In genomic region chr2:132607141-132608093, GRCm38 (mm10) we compare ENCODE assay signal across 9 mouse cellular contexts. TPM values are rescaled to one million over a fixed set of nuclear protein-coding genes. Genes with fewer than 3 reads are reported as not detected.
DNase-seq lines count a peak whose midpoint lies in the region; ATAC-seq and TF ChIP-seq lines count a peak whose summit lies in the region.
"Had no signal": no experiment of that assay in that cellular context is flagged by ENCODE, and none has a peak within 500 bp of the region (broad histone marks: within the 10 kb centered on the region; RNA-seq: fewer than 3 reads in every experiment).

No protein-coding gene starts in this region.

- 0 out of 4 replicates have a peak, but pooled peaks of 1 of the 2 experiments have one; percentile 1 for TF ChIP-seq CTCF in CH12.LX (conservative IDR thresholded peaks at IDR 0.05 in 1 of 2, IDR thresholded peaks at IDR 0.05 in 1 of 2; ENCODE audit: low read depth in 2 of 2, low read length in 2 of 2)

- H3K36me3 ChIP-seq in forebrain, embryonic 13.5 days (ENCODE audit: poor library complexity, severe bottlenecking): no peaks in the 10 kb centered on the region
- no peaks in the 10 kb centered on the region for H3K36me3 ChIP-seq in forebrain, embryonic 12.5 days (replicated peaks)
- H3K36me3 ChIP-seq in CH12.LX (replicated peaks in 1 of 2; ENCODE audit: control insufficient read depth in 1 of 2, insufficient read depth in 1 of 2, low read length in 1 of 2): no peaks in the 10 kb centered on the region
- no peaks in the 10 kb centered on the region for H3K36me3 ChIP-seq in forebrain, embryonic 16.5 days (ENCODE audit: control insufficient read depth, insufficient read depth)
- no peaks in the 10 kb centered on the region for H3K36me3 ChIP-seq in hindbrain, embryonic 16.5 days (ENCODE audit: control insufficient read depth, insufficient read depth, low read length)
- H3K36me3 ChIP-seq: limb, embryonic 13.5 days had no signal

- no peak overlapping the region for H3K4me3 ChIP-seq in forebrain, embryonic 13.5 days
- H3K4me3 ChIP-seq in forebrain, embryonic 12.5 days (replicated peaks): no peak overlapping the region
- H3K4me3 ChIP-seq in CH12.LX (replicated peaks in 1 of 3; ENCODE audit: low read depth in 2 of 3, low read length in 2 of 3, poor library complexity in 1 of 3): peak overlapping the region in 1 of 3 experiments; percentile 19
- no peak overlapping the region for H3K4me3 ChIP-seq in forebrain, embryonic 16.5 days (replicated peaks; ENCODE audit: low read length)
- no peak overlapping the region for H3K4me3 ChIP-seq in hindbrain, embryonic 16.5 days (ENCODE audit: low read length)
- H3K4me3 ChIP-seq: limb, embryonic 13.5 days had no signal

- ATAC-seq in forebrain, embryonic 13.5 days: peak; percentile 27; the same call in 1 of the 2 replicates
- ATAC-seq in forebrain, embryonic 12.5 days (ENCODE audit: low FRiP score): no peak
- ATAC-seq in forebrain, embryonic 16.5 days: peak; percentile 75
- ATAC-seq in hindbrain, embryonic 16.5 days: peak; percentile 82

- in situ Hi-C loops in CH12.LX (cut with MboI; ENCODE audit: low pct_ligation_motif_present, low pct_unique_long_range_greater_than_20kb, low sequenced_read_pairs): loop anchor here (5.0 kb wide), 1 partner anchor 75 kb away; no protein-coding TSS in a partner anchor

- H3K4me2 ChIP-seq in forebrain, embryonic 13.5 days: no peak overlapping the region
- H3K4me2 ChIP-seq in forebrain, embryonic 12.5 days: no peak overlapping the region
- peak overlapping the region; percentile 86 for H3K4me2 ChIP-seq in CH12.LX (ENCODE audit: insufficient read depth, low read depth, poor library complexity, severe bottlenecking)
- H3K4me2 ChIP-seq in forebrain, embryonic 16.5 days (ENCODE audit: low read length): no peak overlapping the region
- peak overlapping the region; percentile 13; the same call in 1 of the 2 replicates for H3K4me2 ChIP-seq in hindbrain, embryonic 16.5 days (ENCODE audit: low read length)
- H3K4me2 ChIP-seq: limb, embryonic 13.5 days had no signal

- TF ChIP-seq POLR2A in CH12.LX (IDR thresholded peaks at IDR 0.05; ENCODE audit: low read depth, low read length): peak; percentile 65

- H3K4me1 ChIP-seq in forebrain, embryonic 13.5 days: peaks cover 4% of the 10 kb centered on the region; the same call in 1 of the 2 replicates
- H3K4me1 ChIP-seq in forebrain, embryonic 12.5 days: peaks cover 4% of the 10 kb centered on the region; the same call in 1 of the 2 replicates
- H3K4me1 ChIP-seq in CH12.LX (ENCODE audit: control insufficient read depth in 1 of 2, insufficient read depth in 2 of 2): peaks cover 19 to 60% of the 10 kb centered on the region in 2 experiments
- peaks cover 3% of the 10 kb centered on the region; the same call in 1 of the 2 replicates for H3K4me1 ChIP-seq in forebrain, embryonic 16.5 days (replicated peaks; ENCODE audit: control insufficient read depth, insufficient read depth, low read length)
- H3K4me1 ChIP-seq in hindbrain, embryonic 16.5 days (ENCODE audit: control insufficient read depth, insufficient read depth, low read depth, low read length): peaks cover 9% of the 10 kb centered on the region

- TF ChIP-seq RAD21 in CH12.LX (IDR thresholded peaks at IDR 0.05; ENCODE audit: low read depth, low read length): peak; percentile 9

- 41% methylated on average over 10 of the region's 10 CpGs for WGBS in forebrain, embryonic 13.5 days
- 54% methylated on average over 10 of the region's 10 CpGs for WGBS in forebrain, embryonic 12.5 days
- WGBS in forebrain, embryonic 16.5 days: 31% methylated on average over 10 of the region's 10 CpGs
- WGBS in hindbrain, embryonic 16.5 days: 40% methylated on average over 10 of the region's 10 CpGs

- peak; percentile 72; the same call in 1 of the 2 replicates for TF ChIP-seq EP300 in CH12.LX (IDR thresholded peaks at IDR 0.05; ENCODE audit: low read length)

- no peaks in the 10 kb centered on the region for H3K27me3 ChIP-seq in forebrain, embryonic 13.5 days
- no peaks in the 10 kb centered on the region for H3K27me3 ChIP-seq in forebrain, embryonic 12.5 days
- H3K27me3 ChIP-seq in CH12.LX (replicated peaks): no peaks in the 10 kb centered on the region
- H3K27me3 ChIP-seq in forebrain, embryonic 16.5 days (replicated peaks; ENCODE audit: control insufficient read depth, insufficient read depth, low read length): no peaks in the 10 kb centered on the region
- no peaks in the 10 kb centered on the region for H3K27me3 ChIP-seq in hindbrain, embryonic 16.5 days (replicated peaks; ENCODE audit: control insufficient read depth, insufficient read depth, low read length)
- H3K27me3 ChIP-seq: limb, embryonic 13.5 days had no signal

- peaks cover 10% of the 10 kb centered on the region; the same call in 1 of the 2 replicates for H3K9me3 ChIP-seq in forebrain, embryonic 13.5 days (replicated peaks)
- no peaks in the 10 kb centered on the region; the same call in 1 of the 2 replicates for H3K9me3 ChIP-seq in forebrain, embryonic 12.5 days
- peaks cover 8% of the 10 kb centered on the region for H3K9me3 ChIP-seq in CH12.LX (replicated peaks; ENCODE audit: low read length)
- H3K9me3 ChIP-seq in forebrain, embryonic 16.5 days (ENCODE audit: control insufficient read depth, low read length): peaks cover 3% of the 10 kb centered on the region; the same call in 1 of the 2 replicates
- H3K9me3 ChIP-seq in hindbrain, embryonic 16.5 days (ENCODE audit: control insufficient read depth, low read length): no peaks in the 10 kb centered on the region

- H3K9ac ChIP-seq in forebrain, embryonic 13.5 days: no peak overlapping the region
- no peak overlapping the region for H3K9ac ChIP-seq in forebrain, embryonic 12.5 days
- H3K9ac ChIP-seq in CH12.LX (ENCODE audit: insufficient read depth, low read depth): peak overlapping the region; percentile 68
- H3K9ac ChIP-seq in forebrain, embryonic 16.5 days (replicated peaks; ENCODE audit: low read depth, low read length): no peak overlapping the region
- no peak overlapping the region for H3K9ac ChIP-seq in hindbrain, embryonic 16.5 days (ENCODE audit: low read depth, low read length)
- H3K9ac ChIP-seq: limb, embryonic 13.5 days had no signal

- H3K27ac ChIP-seq in forebrain, embryonic 13.5 days: no peak overlapping the region
- H3K27ac ChIP-seq in forebrain, embryonic 12.5 days: no peak overlapping the region
- peak overlapping the region; percentile 93 for H3K27ac ChIP-seq in CH12.LX (ENCODE audit: insufficient read depth, low read depth)
- H3K27ac ChIP-seq in forebrain, embryonic 16.5 days (ENCODE audit: low read length): peak overlapping the region; percentile 54
- peak overlapping the region; percentile 56 for H3K27ac ChIP-seq in hindbrain, embryonic 16.5 days (ENCODE audit: low read depth, low read length)
- H3K27ac ChIP-seq: limb, embryonic 13.5 days had no signal

- no peaks in the 10 kb centered on the region for H3K79me2 ChIP-seq in CH12.LX (replicated peaks; ENCODE audit: control insufficient read depth, extremely low read depth, insufficient read depth, poor library complexity, severe bottlenecking)

- DNase-seq in CH12.LX (ENCODE audit: extremely low read depth): peak; percentile 92
- peak; percentile 32 to 42 for DNase-seq in lung, postnatal 4 days
- peak; percentile 43 to 53 for DNase-seq in spleen, adult 18-20 months
- no peak for DNase-seq in ovary, postnatal 14 days (ENCODE audit: low spot score)

- dilution Hi-C loops in CH12.LX (cut with MboI; ENCODE audit: extremely low pct_ligation_motif_present, extremely low pct_unique_long_range_greater_than_20kb, low sequenced_read_pairs): no loop called here

TF ChIP-seq in CH12.LX, 34 proteins besides CTCF, POLR2A, EP300 and RAD21 (continues in another document):
- no peak for TF ChIP-seq PAX5 (IDR thresholded peaks at IDR 0.05; ENCODE audit: low read length)
- TF ChIP-seq TBP (conservative IDR thresholded peaks at IDR 0.05; ENCODE audit: low read depth, low read length): peak; percentile 57
- peak; percentile 87 for TF ChIP-seq TCF12 (IDR thresholded peaks at IDR 0.05; ENCODE audit: low read depth, low read length)
- peak; percentile 57; the same call in 1 of the 2 replicates for TF ChIP-seq SIN3A (IDR thresholded peaks at IDR 0.05; ENCODE audit: low read length)
- TF ChIP-seq MAX (IDR thresholded peaks at IDR 0.05; ENCODE audit: low read length): peak; percentile 75; the same call in 1 of the 2 replicates
- no peak for TF ChIP-seq CHD1 (IDR thresholded peaks at IDR 0.05; ENCODE audit: low read depth, low read length)
- TF ChIP-seq CHD2 (IDR thresholded peaks at IDR 0.05; ENCODE audit: low read length): no peak
- TF ChIP-seq MEF2A (IDR thresholded peaks at IDR 0.05; ENCODE audit: borderline replicate concordance, low read depth, low read length): peak; percentile 79
- TF ChIP-seq NELFE (IDR thresholded peaks at IDR 0.05; ENCODE audit: low read depth, low read length): peak; percentile 59; the same call in 1 of the 2 replicates
- TF ChIP-seq ZKSCAN1 (IDR thresholded peaks at IDR 0.05; ENCODE audit: borderline replicate concordance, low read depth, low read length): no peak
- peak; percentile 40; the same call in 1 of the 2 replicates for TF ChIP-seq JUN (IDR thresholded peaks at IDR 0.05; ENCODE audit: insufficient read depth, low read depth, low read length)
- no peak for TF ChIP-seq NRF1 (IDR thresholded peaks at IDR 0.05; ENCODE audit: low read depth, low read length)
- TF ChIP-seq E2F4 (IDR thresholded peaks at IDR 0.05; ENCODE audit: insufficient replicate concordance, low read depth, low read length): no peak
- TF ChIP-seq MAFK (IDR thresholded peaks at IDR 0.05; ENCODE audit: insufficient replicate concordance, low read length): peak; percentile 64; the same call in 1 of the 2 replicates
- 0 out of 2 replicates have a peak, but pooled peaks have one; percentile 23 for TF ChIP-seq JUND (conservative IDR thresholded peaks at IDR 0.05; ENCODE audit: low read depth, low read length)
- peak; percentile 68 for TF ChIP-seq IRF4 (IDR thresholded peaks at IDR 0.05; ENCODE audit: low read depth, low read length)
- TF ChIP-seq UBTF (IDR thresholded peaks at IDR 0.05; ENCODE audit: low read depth, low read length): no peak
- TF ChIP-seq BHLHE40 (IDR thresholded peaks at IDR 0.05; ENCODE audit: low read depth, low read length): peak; percentile 80
- no peak; the same call in 1 of the 2 replicates for TF ChIP-seq SMC3 (IDR thresholded peaks at IDR 0.05; ENCODE audit: low read depth, low read length)

RNA-seq across cellular contexts. Expression of gene Gpcpd1, which starts 19.9 kb away (rescaled TPM):
- polyA plus RNA-seq in forebrain, embryonic 13.5 days (2015; fragmentation: Nextera tagmentation; extraction: Ambion mirVana): 74.3 and 75.2 TPM in 2 replicates
- polyA plus RNA-seq in forebrain, embryonic 12.5 days (2016; fragmentation: Nextera tagmentation; extraction: Ambion mirVana): 58.4 and 59.3 TPM in 2 replicates
- 18.3 and 33.5 TPM in 2 replicates for total RNA-seq in CH12.LX (2012; rRNA removed)
- total RNA-seq in CH12.LX (2014; rRNA removed): 60.5 and 60.8 TPM in 2 replicates
- polyA plus RNA-seq in CH12.LX (2012; ENCODE audit: insufficient read length, low read depth): 30.9 and 40.7 TPM in 2 replicates
- polyA plus RNA-seq in forebrain, embryonic 16.5 days (2015; fragmentation: Nextera tagmentation; extraction: Ambion mirVana): 78.3 and 84.1 TPM in 2 replicates
- polyA plus RNA-seq in hindbrain, embryonic 16.5 days (2015; fragmentation: Nextera tagmentation; extraction: Ambion mirVana): 68.4 and 69.0 TPM in 2 replicates

Comparison
In these comparisons a context has a peak if more than half of its experiments do, and no peak if none do; other contexts are left out.
1. H3K27ac ChIP-seq: peak in CH12.LX (single experiment), forebrain, embryonic 16.5 days (single experiment) and hindbrain, embryonic 16.5 days (single experiment); none in forebrain, embryonic 13.5 days (single experiment) and forebrain, embryonic 12.5 days (single experiment).
2. H3K4me2 ChIP-seq: peak in CH12.LX (single experiment) and hindbrain, embryonic 16.5 days (single experiment); none in forebrain, embryonic 13.5 days (single experiment), forebrain, embryonic 12.5 days (single experiment) and forebrain, embryonic 16.5 days (single experiment).